Mouse (Mus musculus) small intestine, adult 2 months (tissue): ENCODE results near the gene Grrp1. TPM values are rescaled to one million over a fixed set of nuclear protein-coding genes. Genes with fewer than 3 reads are reported as not detected.
"Not testable (repeated sequence)": the region's sequence is repeated elsewhere in the genome, so short reads cannot be mapped to it uniquely, and the experiment has no call there.

Experiments used
- H3K27ac ChIP-seq: fragments of 200-500 bp; 2 replicates; pipeline ENCODE4 v1.5.1; 2012; ENCODE audit warnings: low read depth, low read length, control low read depth, inconsistent platforms; ENCODE audit not compliant: insufficient read depth
- H3K27me3 ChIP-seq: fragments of 200-500 bp; 2 replicates; pipeline ENCODE4 v1.6.1; 2012; ENCODE audit warnings: mild to moderate bottlenecking, moderate library complexity, low read length, inconsistent platforms; ENCODE audit not compliant: control insufficient read depth, insufficient read depth
- H3K36me3 ChIP-seq: fragments of 200-500 bp; 2 replicates; pipeline ENCODE4 v1.6.1; 2012; ENCODE audit warnings: mild to moderate bottlenecking, low read length, control low read depth, inconsistent platforms; ENCODE audit not compliant: control insufficient read depth, insufficient read depth
- H3K4me1 ChIP-seq: fragments of 200-500 bp; 2 replicates; pipeline ENCODE4 v1.6.1; 2012; ENCODE audit warnings: low read length, inconsistent platforms, mixed read lengths; ENCODE audit not compliant: control insufficient read depth, insufficient read depth, insufficient read length
- H3K4me3 ChIP-seq: fragments of 200-500 bp; 2 replicates; pipeline ENCODE4 v1.5.1; 2012; ENCODE audit warnings: low read depth, mild to moderate bottlenecking, control low read depth, inconsistent platforms, low read length, moderate library complexity
- CTCF ChIP-seq: fragments of 200-500 bp; IDR thresholded peaks from 2 replicates; pipeline ENCODE4 v1.5.1; 2012; ENCODE audit warnings: low read depth, mild to moderate bottlenecking, control low read depth, inconsistent platforms, low read length, moderate library complexity, mixed read lengths; ENCODE audit not compliant: insufficient replicate concordance, insufficient read length; ENCODE audit errors: extremely low read depth
- POLR2A ChIP-seq: fragments of 200-500 bp; IDR thresholded peaks from 2 replicates; pipeline ENCODE4 v1.6.1; 2012; ENCODE audit warnings: low read depth, mild to moderate bottlenecking, control low read depth, inconsistent platforms, low read length, moderate library complexity
- WGBS: fragments of 180-500 bp; shearing (Covaris S2); methylation state at CpG from one replicate; pipeline ENCODE4 v1.1.7; 2018; 5-methylcytosine and 5-hydroxymethylcytosine counted together
- polyA plus RNA-seq: library from polyadenylated mRNA; depleted of rRNA; stranded (reverse); fragments of >200 nt; gene quantifications from 2 replicates; pipeline ENCODE4 v1.2.3, GENCODE M21; 2012; rRNA removed

The Grrp1 gene
- polyA plus RNA-seq: 8.6 and 16.7 TPM in 2 replicates

DNA sequence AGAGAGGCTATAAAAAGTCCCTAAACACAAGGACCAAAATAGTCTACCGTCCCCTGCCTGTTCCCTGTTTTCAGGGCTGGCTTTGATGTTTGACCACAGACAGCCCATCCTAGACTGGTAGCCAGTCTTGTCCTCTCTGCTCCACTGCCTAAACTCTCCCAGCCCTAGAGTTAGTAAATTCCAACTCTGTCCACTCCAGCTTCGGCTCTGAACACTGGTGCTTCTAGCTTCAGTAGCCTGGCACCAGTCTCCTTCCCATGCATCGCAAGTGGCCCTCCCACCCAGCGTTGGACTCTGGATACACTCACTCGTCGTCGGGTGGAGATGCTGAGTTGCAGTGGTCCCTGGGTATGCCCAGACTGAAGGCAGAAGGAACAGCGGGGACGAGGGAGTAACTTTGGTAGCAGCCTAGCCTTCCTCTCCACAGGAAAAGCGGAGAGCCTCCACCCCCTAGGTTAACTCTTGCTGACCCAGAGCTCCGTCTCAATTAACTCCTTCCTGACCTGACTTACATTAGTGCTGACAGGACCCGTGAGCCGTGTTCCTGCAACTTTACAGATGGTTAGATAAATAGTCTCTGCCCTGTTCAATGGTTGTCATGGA is at the start of gene Grrp1:
Grrp1 (minus strand) TSS at position 385 of the 603 bp plus-strand sequence.
- H3K27me3 ChIP-seq: peaks cover 44% of the 10 kb centered on the region
- H3K4me1 ChIP-seq: peaks cover 15% of the 10 kb centered on the region
- 5% methylated on average over 13 of the region's 13 CpGs for WGBS
- H3K4me3 ChIP-seq: peak within 1 kb of the TSS; percentile 60
- TF ChIP-seq POLR2A (no peak), CTCF (no peak)
- peak within 1 kb of the TSS; percentile 34 for H3K27ac ChIP-seq
- H3K36me3 ChIP-seq: no peaks in the 10 kb centered on the region

DNA sequence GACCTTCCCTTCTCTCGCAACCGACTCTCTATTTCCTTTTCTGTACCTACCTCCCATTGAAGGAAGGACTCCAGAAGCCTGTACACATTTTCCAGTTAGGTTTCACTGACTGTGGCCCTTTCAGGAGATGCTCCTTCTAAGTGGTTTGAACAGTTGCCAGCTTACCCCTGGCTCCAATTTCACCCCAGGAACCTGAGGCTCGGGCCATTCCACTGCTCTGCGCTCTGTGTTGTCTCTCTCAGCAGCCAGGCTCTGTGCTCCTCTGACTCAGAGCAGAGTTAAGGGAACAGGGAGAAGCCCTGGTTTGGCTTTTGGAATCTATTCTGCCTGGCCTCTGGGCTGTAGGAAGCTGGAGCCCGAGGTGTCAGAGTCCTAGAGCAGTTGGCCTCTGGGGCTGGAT is 48.2 kb upstream of the Grrp1 start:
- Histone ChIP-seq H3K4me1 (peaks cover 2% of the 10 kb centered on the region; the same call in 1 of the 2 replicates), H3K27ac (no peak overlapping the region), H3K27me3 (no peaks in the 10 kb centered on the region), H3K4me3 (no peak overlapping the region), H3K36me3 (no peaks in the 10 kb centered on the region)
- 84% methylated on average over 5 of the region's 5 CpGs for WGBS
- TF ChIP-seq POLR2A (no peak), CTCF (no peak)

DNA sequence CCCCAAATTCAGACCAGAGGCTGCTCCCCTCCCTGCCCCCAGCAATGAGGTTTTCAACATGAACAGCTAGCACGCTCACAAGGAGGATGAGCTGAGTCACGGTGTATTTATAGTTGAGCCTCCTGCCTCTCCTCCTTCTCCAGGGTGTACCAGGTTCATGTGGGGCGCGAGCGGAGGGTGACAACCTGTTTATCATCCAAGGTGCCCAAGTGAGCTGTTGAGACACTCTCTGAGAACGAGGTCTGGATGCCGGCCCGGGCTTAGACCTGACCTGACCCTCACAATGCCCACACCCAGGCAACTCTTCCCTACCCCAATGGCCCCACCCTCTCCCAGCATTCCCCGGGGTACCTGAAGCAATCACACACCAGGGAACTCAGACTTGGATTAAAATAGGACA is 46.4 kb upstream of the Grrp1 start:
- WGBS: 40% methylated on average over 9 of the region's 9 CpGs

DNA sequence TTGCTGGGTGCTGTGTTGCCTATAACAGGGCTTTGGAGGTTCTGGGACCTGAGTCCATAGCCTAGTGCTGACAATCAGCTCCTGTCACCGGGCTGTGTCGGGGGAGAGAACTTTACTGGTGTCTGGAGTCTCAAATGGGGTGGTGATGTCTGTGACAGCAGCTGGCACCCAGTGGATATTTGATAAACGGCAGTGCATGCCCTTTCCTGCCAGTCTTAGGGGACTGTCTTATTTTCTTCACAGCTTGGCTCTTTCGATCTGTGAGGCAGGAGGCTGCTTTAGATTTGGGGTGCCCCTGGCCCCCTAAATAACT is 45.5 kb upstream of the Grrp1 start:
- no peaks in the 10 kb centered on the region; the same call in 1 of the 2 replicates for H3K4me1 ChIP-seq
- TF ChIP-seq POLR2A (no peak), CTCF (no peak)
- H3K36me3 ChIP-seq: no peaks in the 10 kb centered on the region
- no peak overlapping the region for H3K4me3 ChIP-seq
- no peak overlapping the region for H3K27ac ChIP-seq
- WGBS: 71% methylated on average over 4 of the region's 4 CpGs
- H3K27me3 ChIP-seq: no peaks in the 10 kb centered on the region

More for the DNA sequence above, 46.4 kb upstream of the Grrp1 start:
- no peak overlapping the region for H3K27ac ChIP-seq
- no peaks in the 10 kb centered on the region for H3K36me3 ChIP-seq
- TF ChIP-seq POLR2A (no peak), CTCF (no peak)
- no peak overlapping the region for H3K4me3 ChIP-seq
- H3K4me1 ChIP-seq: no peaks in the 10 kb centered on the region; the same call in 1 of the 2 replicates
- no peaks in the 10 kb centered on the region for H3K27me3 ChIP-seq

DNA sequence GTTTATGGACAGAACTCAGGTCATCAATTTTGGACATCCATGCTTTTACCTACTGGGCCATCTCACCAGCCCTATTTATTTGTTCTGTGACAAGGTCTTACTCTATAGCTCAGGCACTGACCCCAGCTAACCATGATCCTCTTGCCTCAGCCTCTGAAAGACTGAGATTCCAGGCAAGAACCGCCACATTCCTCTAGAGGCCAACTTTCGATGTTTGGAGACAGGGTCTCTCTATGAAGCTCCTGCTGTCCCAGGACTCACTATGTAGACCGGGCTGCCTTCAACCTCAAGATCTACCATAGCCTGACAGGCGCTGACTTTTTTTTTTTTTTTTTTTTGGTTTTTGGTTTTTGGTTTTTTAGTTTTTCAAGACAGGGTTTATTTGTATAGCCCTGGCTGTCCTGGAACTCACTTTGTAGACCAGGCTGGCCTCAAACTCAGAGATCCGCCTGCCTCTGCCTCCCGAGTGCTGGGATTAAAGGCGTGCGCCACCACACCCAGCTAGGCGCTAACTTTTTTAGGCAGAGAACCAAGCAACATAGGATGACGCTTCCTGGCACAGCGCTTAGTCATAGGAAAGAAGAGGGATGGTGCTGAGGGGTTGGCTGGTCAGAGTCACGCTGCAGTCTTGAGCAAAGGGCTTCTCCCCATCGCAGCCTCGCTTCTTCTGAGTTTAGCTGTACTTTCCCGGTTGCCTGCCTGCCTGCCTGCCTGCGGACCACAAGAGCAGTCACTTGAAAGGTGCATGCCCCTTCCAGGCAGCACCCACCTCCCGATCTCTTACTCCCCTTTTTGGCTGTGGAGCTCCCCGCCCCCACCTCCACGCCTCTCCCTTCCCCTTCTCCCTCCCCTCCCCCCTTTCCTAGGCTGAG is 45.0 kb upstream of the Grrp1 start:
- WGBS: 85% methylated on average over 19 of the region's 19 CpGs
- no peaks in the 10 kb centered on the region for H3K4me1 ChIP-seq
- H3K27ac ChIP-seq: no peak overlapping the region
- no peak for TF ChIP-seq POLR2A
- H3K27me3 ChIP-seq: no peaks in the 10 kb centered on the region
- H3K4me3 ChIP-seq: no peak overlapping the region
- H3K36me3 ChIP-seq: no peaks in the 10 kb centered on the region

DNA sequence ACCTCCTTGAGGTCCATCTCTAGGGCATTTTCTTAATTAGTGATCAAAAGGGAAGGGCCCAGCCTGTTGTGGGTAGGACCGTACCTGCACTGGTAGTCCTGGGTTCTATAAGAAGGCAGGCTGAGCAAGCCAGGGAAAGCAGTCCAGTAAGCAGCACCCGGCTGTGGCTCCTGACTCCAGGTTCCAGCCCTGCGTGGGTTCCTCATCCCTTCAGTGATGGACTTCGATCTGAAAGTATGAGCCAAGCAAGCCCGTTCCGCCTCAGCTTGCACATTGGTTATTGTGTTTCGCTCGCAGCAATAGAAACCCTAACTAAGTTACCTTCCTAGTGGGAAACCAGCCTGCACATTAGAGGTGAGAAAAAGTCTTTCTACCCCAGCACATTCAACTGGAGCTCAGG is 43.5 kb upstream of the Grrp1 start:
- TF ChIP-seq CTCF: no peak
- no peak for TF ChIP-seq POLR2A
- Histone ChIP-seq H3K27me3 (no peaks in the 10 kb centered on the region), H3K4me1 (no peaks in the 10 kb centered on the region), H3K27ac (no peak overlapping the region), H3K4me3 (no peak overlapping the region), H3K36me3 (no peaks in the 10 kb centered on the region)
- WGBS: 40% methylated on average over 8 of the region's 8 CpGs

DNA sequence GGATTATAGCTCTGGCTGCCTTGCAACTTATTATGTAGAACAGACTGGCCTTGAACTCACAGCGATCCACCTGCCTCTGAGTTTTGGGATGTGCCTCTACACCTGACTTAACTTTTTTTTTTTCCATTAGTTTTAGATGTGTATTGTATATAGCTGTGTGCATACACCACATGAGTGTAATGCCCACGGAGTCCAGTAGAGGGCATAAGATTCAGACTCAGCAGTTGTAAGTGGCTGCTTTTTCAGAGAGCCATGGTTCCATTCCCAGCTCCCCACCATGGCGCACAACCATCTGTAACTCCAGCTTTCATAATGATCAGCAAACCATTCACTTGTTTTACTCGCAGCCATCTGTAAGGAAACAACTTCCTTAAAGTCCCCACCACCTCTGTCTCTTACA is 42.6 kb upstream of the Grrp1 start:
- no peak overlapping the region for H3K4me3 ChIP-seq
- WGBS: 93% methylated on average over 4 of the region's 4 CpGs
- no peak for TF ChIP-seq CTCF
- no peak for TF ChIP-seq POLR2A

DNA sequence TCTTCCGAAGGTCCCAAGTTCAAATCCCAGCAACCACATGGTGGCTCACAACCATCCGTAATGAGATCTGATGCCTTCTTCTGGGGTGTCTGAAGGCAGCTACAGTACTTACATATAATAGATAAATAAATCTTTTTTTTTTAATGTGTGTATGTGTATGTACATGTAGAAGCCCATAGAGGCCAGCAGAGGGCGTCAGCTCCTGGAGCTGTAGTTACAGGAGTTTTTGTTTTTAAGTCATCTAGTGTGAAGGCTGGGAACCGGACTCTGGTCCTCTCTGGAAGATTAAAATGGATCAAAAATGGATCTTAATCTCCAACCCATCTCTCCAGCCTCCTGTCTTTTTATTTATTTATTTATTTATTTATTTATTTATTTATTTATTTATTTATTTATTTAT is 42.2 kb upstream of the Grrp1 start:
- not testable (repeated sequence) for H3K4me3 ChIP-seq, H3K27ac ChIP-seq, H3K27me3 ChIP-seq, H3K4me1 ChIP-seq, H3K36me3 ChIP-seq
- WGBS: 91% methylated on average over 4 of the region's 4 CpGs

More for the DNA sequence above, 42.6 kb upstream of the Grrp1 start:
- no peaks in the 10 kb centered on the region for H3K27me3 ChIP-seq
- no peak overlapping the region for H3K27ac ChIP-seq
- no peaks in the 10 kb centered on the region for H3K4me1 ChIP-seq
- no peaks in the 10 kb centered on the region for H3K36me3 ChIP-seq
